Mouse (Mus musculus) kidney, adult 11 months (tissue): ENCODE data around the gene Acaca.
A peak's percentile ranks its signal among the peaks of the same experiment; 100 is the strongest.

Source experiments
- DNase-seq: peaks from one replicate; pipeline ENCODE4 v3.0.0; 2022

Gene Acaca

GRCm38 (mm10) chr11:84406733-84407132 is 277.3 kb downstream of the Acaca start:
- no peak for DNase-seq

- no peak for DNase-seq
Observed at GRCm38 (mm10) chr11:84410383-84410782, 280.9 kb downstream of the Acaca start.

GRCm38 (mm10) chr11:84410879-84411641 is 281.6 kb downstream of the Acaca start:
- no peak for DNase-seq

GRCm38 (mm10) chr11:84411642-84412018 is 282.2 kb downstream of the Acaca start:
- no peak for DNase-seq

GRCm38 (mm10) chr11:84412201-84412934 is 282.9 kb downstream of the Acaca start:
- no peak for DNase-seq

GRCm38 (mm10) chr11:84413111-84413510 is 283.6 kb downstream of the Acaca start:
- no peak for DNase-seq

- no peak for DNase-seq
Observed at GRCm38 (mm10) chr11:84420779-84421178, 291.3 kb downstream of the Acaca start.

- DNase-seq: no peak
Observed at GRCm38 (mm10) chr11:84425736-84426632, 296.5 kb downstream of the Acaca start.

- DNase-seq: no peak
Observed at GRCm38 (mm10) chr11:84426633-84426998, 297.1 kb downstream of the Acaca start.

- DNase-seq: peak; percentile 45
Observed at GRCm38 (mm10) chr11:84429581-84429980, 300.1 kb downstream of the Acaca start.

- DNase-seq: no peak
Observed at GRCm38 (mm10) chr11:84430336-84430735, 300.9 kb downstream of the Acaca start.

- DNase-seq: no peak
Observed at GRCm38 (mm10) chr11:84434879-84435278, 305.4 kb downstream of the Acaca start.

GRCm38 (mm10) chr11:84440402-84440801 is 310.9 kb downstream of the Acaca start:
- DNase-seq: no peak

- DNase-seq: peak; percentile 78
Observed at GRCm38 (mm10) chr11:84442554-84443331, 313.3 kb downstream of the Acaca start.
